Mouse (Mus musculus): Measurements from ENCODE around the gene Acsl6. TPM values are rescaled to one million over a fixed set of nuclear protein-coding genes. Genes with fewer than 3 reads are reported as not detected.

Gene Acsl6
- 24.7 and 26.7 TPM in 2 replicates for polyA plus RNA-seq (2015; fragmentation: Nextera tagmentation; extraction: Ambion mirVana)

DNA sequence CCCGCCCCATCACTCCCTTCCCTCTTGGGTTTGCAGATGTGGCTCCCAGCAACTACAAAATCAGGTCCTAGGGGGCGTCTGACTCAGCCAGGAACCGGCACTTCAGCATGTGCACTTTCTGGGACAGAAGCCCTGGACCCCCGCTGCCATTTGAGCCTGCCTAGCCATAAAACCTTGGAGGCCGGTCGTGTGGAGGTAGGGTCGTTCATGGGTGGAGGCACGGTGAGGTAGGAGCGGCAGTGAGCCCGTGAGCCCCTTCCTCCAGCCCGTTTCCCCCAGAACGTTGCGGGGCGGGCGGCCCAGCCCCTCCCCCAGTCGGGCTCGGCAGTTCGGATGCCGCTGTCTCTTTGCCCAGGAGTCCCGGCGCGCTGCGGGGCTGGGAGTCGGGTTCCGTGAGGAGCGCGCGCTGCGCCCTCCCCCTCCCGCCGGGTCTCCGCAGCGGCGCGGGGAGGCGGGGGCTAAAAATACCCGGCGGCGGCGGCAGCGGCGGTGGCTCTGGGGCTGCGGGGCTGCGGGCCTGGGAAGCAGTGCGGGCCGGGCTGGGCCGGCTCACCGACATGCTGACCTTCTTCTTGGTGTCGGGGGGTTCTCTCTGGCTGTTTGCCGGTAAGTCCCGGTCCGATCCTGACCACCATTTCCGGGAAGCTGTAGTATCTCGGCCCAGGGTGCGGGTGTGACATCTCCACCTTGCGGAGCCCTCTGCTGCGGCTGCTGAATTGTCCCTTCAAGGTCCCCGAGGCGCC, at the start of gene Acsl6:
TSS of gene Acsl6 (plus strand) at position 71 of the 743 bp plus-strand sequence.
- peak; percentile 81 for ATAC-seq
- Histone ChIP-seq H3K27me3 (no peaks in the 10 kb centered on the region), H3K36me3 (ENCODE audit: poor library complexity, severe bottlenecking) (no peaks in the 10 kb centered on the region), H3K4me2 (peak within 1 kb of the TSS; percentile 82), H3K9me3 (replicated peaks) (no peaks in the 10 kb centered on the region), H3K4me3 (peak within 1 kb of the TSS; percentile 73), H3K27ac (peak within 1 kb of the TSS; percentile 84), H3K9ac (peak within 1 kb of the TSS; percentile 90), H3K4me1 (peaks cover 34% of the 10 kb centered on the region)
- under 1% methylated on average over 53 of the region's 59 CpGs for WGBS

DNA sequence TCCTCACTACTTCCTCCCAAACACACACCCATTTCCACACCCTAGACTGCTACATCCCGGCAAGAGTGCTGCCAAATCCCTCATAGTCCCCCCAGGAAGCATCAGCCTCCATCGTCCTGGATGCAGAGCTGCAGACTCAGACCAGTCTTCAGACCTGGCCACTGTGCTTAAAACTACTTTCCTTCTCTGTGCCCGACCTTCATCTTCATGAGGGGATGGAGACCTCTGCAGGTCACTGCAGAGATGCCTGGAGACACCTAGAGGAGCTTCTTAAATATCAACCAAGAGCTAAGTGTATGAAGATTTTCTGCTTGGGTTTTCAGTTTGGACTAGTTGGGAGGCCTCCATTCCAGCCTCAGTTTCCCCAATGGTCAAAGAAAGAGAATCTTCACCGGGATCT, 49.5 kb upstream of the Acsl6 start:
- 62% methylated on average over 4 of the region's 4 CpGs for WGBS
- H3K9me3 ChIP-seq (replicated peaks) = no peaks in the 10 kb centered on the region
- H3K4me2 ChIP-seq = no peak overlapping the region
- no peak overlapping the region for H3K4me3 ChIP-seq
- ATAC-seq = no peak
- H3K27me3 ChIP-seq = no peaks in the 10 kb centered on the region
- no peaks in the 10 kb centered on the region for H3K36me3 ChIP-seq (ENCODE audit: poor library complexity, severe bottlenecking)
- no peaks in the 10 kb centered on the region for H3K4me1 ChIP-seq
- no peak overlapping the region for H3K9ac ChIP-seq
- no peak overlapping the region for H3K27ac ChIP-seq

DNA sequence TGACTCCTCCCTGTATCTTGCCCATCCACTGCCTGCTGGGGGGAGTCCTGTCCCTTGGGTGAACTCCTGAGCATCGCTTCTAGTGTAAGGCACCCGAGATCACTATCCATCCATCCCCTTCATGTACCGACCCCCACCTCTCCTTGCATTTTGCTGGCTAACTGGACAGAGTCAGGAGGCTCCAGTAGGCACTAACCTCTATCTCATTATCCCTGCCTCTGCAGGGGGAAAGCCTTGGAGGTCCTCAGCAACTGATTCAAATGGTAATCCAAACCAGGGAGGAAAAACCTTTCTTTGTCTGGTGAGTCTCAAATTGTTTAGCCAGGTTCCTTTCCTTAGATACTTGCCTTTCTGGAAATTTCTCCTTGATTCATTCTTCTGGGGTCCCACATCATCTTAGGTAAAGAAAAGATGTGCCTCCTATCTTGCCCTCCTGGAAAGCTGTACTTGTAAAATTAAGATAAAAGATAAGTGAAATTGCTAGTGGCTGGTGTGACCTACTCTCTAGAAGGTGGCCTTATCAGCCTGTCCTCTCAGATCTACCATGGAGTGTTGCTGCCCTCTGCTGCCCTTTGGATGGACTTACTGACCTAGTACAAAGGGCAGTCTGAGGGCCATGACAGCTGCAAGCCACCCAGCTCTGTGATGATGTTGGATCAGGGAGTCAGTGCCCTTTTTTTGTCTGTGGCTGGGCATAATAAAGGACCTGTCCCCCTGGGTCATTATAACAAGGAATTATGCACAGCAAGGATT, 46.8 kb upstream of the Acsl6 start:
- no peak for ATAC-seq

DNA sequence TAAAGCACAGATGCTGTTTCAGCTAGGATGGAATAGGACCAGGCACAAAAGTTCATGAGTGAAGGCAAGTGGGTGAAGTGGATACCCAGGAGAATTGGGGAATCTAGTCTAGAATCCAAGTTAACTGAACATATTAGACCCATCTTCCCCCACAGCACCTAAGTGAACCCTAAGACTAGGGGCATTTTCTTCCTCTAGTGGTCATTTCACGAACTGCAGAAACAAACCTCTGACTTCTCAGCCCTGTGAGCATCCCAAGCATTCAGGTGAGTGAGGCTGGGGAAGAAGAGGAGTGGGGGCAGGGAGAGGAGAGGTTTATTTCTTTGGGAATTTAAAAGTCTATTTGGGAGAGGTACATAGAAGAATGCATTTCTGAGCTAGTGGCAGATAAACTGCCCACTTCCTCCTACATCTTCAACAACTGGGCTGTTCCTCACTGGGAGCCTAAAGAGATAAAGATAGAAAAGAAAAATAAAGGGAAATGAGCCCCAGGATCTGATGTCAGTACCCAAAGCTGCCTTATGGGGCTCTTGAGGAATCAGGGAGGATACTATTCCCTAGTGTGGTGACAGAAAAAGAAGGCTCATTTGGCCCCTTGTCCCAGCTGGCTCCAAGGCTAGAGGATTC, 40.1 kb upstream of the Acsl6 start:
- no peaks in the 10 kb centered on the region for H3K36me3 ChIP-seq (ENCODE audit: poor library complexity, severe bottlenecking)
- 21% methylated on average over 1 of the region's 1 CpGs for WGBS
- no peak overlapping the region for H3K4me2 ChIP-seq
- H3K27ac ChIP-seq = no peak overlapping the region
- H3K9me3 ChIP-seq (replicated peaks) = no peaks in the 10 kb centered on the region
- H3K9ac ChIP-seq = no peak overlapping the region
- no peak for ATAC-seq
- no peaks in the 10 kb centered on the region for H3K27me3 ChIP-seq
- no peaks in the 10 kb centered on the region for H3K4me1 ChIP-seq
- H3K4me3 ChIP-seq = no peak overlapping the region

More for the DNA sequence above, 46.8 kb upstream of the Acsl6 start:
- no peak overlapping the region for H3K9ac ChIP-seq
- H3K4me1 ChIP-seq = no peaks in the 10 kb centered on the region
- H3K27ac ChIP-seq = no peak overlapping the region
- 33% methylated on average over 3 of the region's 3 CpGs for WGBS
- H3K4me2 ChIP-seq = no peak overlapping the region
- no peaks in the 10 kb centered on the region for H3K36me3 ChIP-seq (ENCODE audit: poor library complexity, severe bottlenecking)
- H3K27me3 ChIP-seq = no peaks in the 10 kb centered on the region
- H3K9me3 ChIP-seq (replicated peaks) = no peaks in the 10 kb centered on the region
- H3K4me3 ChIP-seq = no peak overlapping the region

DNA sequence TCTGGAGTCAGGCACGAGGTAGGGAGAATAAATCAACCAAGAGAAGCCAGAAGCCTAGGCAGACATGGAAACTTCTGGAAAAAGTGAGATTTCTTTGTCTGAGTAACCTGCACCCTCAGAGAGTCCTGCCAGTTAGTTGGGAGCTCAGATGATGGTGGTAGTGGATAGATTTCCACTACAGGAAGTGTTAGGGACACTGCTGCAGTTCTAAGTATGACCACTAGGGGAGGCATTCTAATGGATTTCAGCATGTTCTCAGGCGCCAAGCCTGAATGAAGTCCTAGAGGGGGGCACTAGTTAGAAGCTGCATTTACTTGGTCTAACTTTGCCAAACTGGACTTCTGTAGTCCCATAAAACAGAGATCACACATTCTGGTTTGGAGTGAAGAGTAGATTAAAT, 39.1 kb upstream of the Acsl6 start:
- H3K4me2 ChIP-seq = no peak overlapping the region
- no peaks in the 10 kb centered on the region for H3K27me3 ChIP-seq
- ATAC-seq = no peak
- H3K9ac ChIP-seq = no peak overlapping the region
- no peaks in the 10 kb centered on the region for H3K36me3 ChIP-seq (ENCODE audit: poor library complexity, severe bottlenecking)
- 44% methylated on average over 2 of the region's 2 CpGs for WGBS
- H3K4me1 ChIP-seq = no peaks in the 10 kb centered on the region
- H3K9me3 ChIP-seq (replicated peaks) = no peaks in the 10 kb centered on the region
- H3K4me3 ChIP-seq = no peak overlapping the region
- H3K27ac ChIP-seq = no peak overlapping the region

DNA sequence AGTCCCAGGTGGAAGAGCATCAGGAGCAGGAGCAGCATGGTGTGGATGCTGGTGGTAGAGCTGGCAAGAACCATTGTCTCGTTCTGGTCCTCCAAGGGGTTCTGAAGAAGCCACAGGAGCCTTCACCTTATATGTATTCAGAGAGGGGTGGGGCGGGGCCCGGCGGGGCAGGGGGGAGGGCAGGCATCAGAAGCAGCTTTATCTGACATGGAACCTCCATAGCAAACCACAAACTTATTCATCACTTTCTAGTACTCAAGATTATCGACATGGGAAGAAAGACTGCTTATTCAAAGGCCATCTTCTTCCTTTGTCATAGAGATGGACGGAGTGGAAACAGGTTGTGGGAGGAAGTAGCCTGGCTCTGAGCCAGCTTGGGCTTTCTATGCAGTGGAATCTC, 36.4 kb upstream of the Acsl6 start, which contains the start of gene Il3:
TSS of gene Il3 (minus strand) at position 101 of the 400 bp plus-strand sequence.
- no peaks in the 10 kb centered on the region for H3K4me1 ChIP-seq
- H3K9ac ChIP-seq = no peak within 1 kb of the TSS
- WGBS = 81% methylated on average over 6 of the region's 6 CpGs
- no peak within 1 kb of the TSS for H3K4me3 ChIP-seq
- H3K27ac ChIP-seq = no peak within 1 kb of the TSS
- no peak within 1 kb of the TSS for H3K4me2 ChIP-seq
- no peaks in the 10 kb centered on the region for H3K36me3 ChIP-seq (ENCODE audit: poor library complexity, severe bottlenecking)
- H3K27me3 ChIP-seq = no peaks in the 10 kb centered on the region
- H3K9me3 ChIP-seq (replicated peaks) = no peaks in the 10 kb centered on the region
- no peak for ATAC-seq

DNA sequence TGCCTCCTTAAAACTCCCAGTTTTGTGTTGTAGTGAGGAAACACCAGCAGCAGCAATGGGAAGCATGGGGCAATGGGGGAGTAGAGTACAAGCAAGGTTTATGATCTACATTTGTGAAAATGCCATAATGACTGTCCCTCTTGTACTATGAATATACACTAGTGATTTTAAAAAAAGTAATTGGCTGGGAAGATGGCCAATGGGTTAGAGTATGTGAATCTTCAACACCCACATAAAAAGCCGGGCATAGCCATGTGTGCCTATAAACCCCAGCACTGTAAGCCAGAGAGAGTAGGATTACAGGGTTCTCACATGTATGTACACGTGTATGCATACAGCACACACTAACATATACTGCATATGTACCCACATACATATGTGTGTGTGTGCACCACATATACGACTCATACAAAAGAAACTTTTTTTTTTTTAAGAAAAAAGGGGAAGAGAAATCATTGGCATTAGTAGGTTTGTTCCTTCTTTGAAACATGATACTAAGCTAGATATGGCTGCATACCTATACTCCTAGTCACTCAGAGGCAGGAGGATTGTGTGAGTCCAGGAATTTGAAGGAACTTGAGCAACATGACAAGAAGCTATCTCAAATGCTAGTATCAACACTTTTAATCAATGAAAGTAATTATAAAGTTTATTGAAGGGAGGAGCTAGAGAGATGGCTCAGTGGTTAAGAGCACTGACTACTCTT, 34.3 kb upstream of the Acsl6 start:
- no peaks in the 10 kb centered on the region for H3K4me1 ChIP-seq
- no peak overlapping the region for H3K9ac ChIP-seq
- H3K4me3 ChIP-seq = no peak overlapping the region
- H3K27me3 ChIP-seq = no peaks in the 10 kb centered on the region
- no peak overlapping the region for H3K4me2 ChIP-seq
- H3K36me3 ChIP-seq (ENCODE audit: poor library complexity, severe bottlenecking) = no peaks in the 10 kb centered on the region
- H3K9me3 ChIP-seq (replicated peaks) = no peaks in the 10 kb centered on the region
- WGBS = 86% methylated on average over 3 of the region's 3 CpGs
- no peak overlapping the region for H3K27ac ChIP-seq
- ATAC-seq = no peak

DNA sequence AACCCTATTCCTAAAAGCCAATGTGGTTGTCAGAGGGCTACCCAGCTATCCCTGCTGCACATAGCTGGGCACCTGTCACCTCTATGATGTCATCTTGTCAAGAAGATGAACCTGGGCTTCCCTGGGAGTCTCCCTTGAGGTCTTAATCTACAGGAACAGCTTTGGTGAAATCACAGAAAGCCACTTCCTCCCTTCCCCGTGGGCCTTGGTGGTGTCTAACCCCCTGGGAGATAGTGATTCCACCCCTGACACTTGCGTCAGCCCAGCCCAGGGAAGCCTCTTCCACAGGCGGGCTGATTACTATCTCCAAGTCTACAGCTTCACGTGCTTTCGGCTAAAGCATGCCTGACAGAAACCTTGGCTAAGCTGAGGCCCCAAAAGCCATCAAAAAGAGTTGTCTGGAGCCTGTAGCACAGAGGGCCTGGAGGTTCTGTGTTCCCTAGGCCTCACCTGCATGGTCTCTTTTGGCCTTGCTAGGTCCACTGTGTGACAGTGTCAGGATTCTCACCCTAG, 32.1 kb upstream of the Acsl6 start:
- ATAC-seq = no peak
- H3K27me3 ChIP-seq = no peaks in the 10 kb centered on the region
- H3K9me3 ChIP-seq (replicated peaks) = no peaks in the 10 kb centered on the region
- H3K4me2 ChIP-seq = no peak overlapping the region
- no peaks in the 10 kb centered on the region for H3K36me3 ChIP-seq (ENCODE audit: poor library complexity, severe bottlenecking)
- no peak overlapping the region for H3K9ac ChIP-seq
- no peak overlapping the region for H3K4me3 ChIP-seq
- H3K27ac ChIP-seq = no peak overlapping the region
- WGBS = 86% methylated on average over 5 of the region's 5 CpGs
- H3K4me1 ChIP-seq = no peaks in the 10 kb centered on the region

DNA sequence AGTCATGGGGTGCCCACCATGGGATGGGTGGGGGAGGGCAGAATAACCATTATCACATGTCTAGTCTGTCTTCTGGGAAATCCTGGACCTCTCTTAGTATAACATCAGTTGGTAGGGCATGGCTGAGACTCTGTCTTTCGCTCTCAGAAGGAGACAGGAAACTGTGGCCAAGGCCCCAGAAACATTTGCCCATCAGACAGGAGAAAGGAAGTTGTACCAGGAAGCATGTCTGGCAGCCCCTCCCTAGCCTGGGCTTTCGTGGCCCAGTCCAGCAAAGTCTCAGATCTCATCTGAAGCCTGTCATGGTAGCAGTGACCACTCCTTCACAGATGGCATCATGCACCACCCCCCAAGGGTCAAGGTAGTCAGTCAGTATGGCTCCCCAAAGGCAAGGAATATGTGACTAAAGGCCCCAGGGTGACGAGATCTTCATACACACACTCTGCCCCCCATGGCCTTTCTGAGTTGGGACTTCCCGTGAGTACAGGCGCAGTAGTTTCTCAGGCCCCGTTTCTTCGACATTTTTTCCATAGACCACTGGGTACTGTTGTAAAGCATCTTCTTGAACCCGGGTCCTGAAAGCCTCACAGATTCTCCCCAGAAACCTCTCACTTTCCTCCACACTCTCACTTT, 15.7 kb upstream of the Acsl6 start:
- Histone ChIP-seq H3K36me3 (ENCODE audit: poor library complexity, severe bottlenecking) (no peaks in the 10 kb centered on the region), H3K27me3 (no peaks in the 10 kb centered on the region), H3K27ac (no peak overlapping the region), H3K9ac (no peak overlapping the region), H3K9me3 (replicated peaks) (no peaks in the 10 kb centered on the region), H3K4me1 (no peaks in the 10 kb centered on the region), H3K4me3 (no peak overlapping the region), H3K4me2 (no peak overlapping the region)
- no peak for ATAC-seq
- WGBS = 85% methylated on average over 8 of the region's 8 CpGs

DNA sequence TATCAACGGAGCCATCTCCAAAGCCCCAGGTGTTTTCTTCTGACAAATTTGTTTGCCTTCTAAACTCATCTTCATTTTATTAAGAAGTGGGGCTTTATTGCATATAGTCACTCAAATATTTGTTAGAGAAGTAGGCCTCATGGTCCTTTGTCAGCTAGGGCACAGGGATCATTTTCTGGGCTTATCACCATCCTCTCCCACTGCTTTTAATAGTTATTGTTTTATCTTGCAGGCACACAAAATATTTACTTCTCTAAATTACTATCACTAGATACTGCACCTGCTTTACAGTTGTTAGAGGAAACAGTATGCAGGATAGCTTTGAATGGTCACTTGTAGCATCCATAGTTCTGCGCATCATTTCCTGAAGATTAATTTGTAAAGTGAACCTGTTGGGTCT, 11.4 kb upstream of the Acsl6 start:
- Histone ChIP-seq H3K36me3 (ENCODE audit: poor library complexity, severe bottlenecking) (no peaks in the 10 kb centered on the region), H3K4me1 (no peaks in the 10 kb centered on the region), H3K9ac (no peak overlapping the region), H3K4me2 (no peak overlapping the region), H3K4me3 (no peak overlapping the region), H3K9me3 (replicated peaks) (peaks cover 1% of the 10 kb centered on the region; the same call in 1 of the 2 replicates), H3K27ac (no peak overlapping the region), H3K27me3 (no peaks in the 10 kb centered on the region)
- no peak for ATAC-seq
- 94% methylated on average over 2 of the region's 2 CpGs for WGBS

DNA sequence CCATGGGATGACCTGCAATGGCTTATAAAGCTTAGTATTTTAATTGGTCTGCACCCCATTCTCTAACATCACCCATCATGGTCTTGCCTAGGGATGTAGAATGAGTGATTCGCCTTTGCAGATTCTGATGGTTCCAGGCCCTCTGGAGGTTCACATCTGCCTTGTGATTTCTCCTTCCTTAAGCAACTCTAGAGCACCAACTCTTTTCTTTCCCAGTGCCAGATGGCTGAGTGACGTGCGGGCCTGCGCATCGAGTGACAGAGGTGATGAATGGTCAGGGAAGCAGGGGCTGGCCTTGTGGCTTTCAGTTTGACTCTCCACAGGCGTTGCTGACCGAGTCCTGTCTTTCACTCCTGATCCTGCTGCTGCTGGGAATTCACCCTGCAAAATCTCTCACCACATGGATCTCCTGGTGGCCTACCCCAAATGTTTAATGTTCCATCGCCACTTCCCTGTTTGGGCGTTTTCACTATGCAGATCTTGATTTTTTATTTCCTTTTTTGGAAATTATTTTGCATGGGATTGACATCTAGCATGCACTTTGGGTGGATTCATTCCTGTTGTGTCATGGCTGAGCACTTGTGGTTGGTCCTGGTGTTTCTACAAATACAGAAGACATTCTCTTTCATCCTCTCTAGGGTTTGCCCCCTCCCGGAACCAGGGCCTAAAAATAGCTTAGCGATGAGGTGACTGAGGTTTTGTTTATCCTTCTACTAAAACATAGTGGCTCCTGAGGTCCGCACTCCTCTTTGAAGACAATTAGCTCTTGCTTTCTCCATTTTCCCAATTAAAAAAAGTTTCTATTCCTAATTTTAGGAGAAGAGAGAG, 9.4 kb upstream of the Acsl6 start:
- H3K27ac ChIP-seq = no peak overlapping the region
- H3K27me3 ChIP-seq = no peaks in the 10 kb centered on the region
- WGBS = 83% methylated on average over 12 of the region's 12 CpGs
- no peak overlapping the region for H3K4me2 ChIP-seq
- H3K9me3 ChIP-seq (replicated peaks) = peaks cover 4% of the 10 kb centered on the region; the same call in 1 of the 2 replicates
- H3K9ac ChIP-seq = no peak overlapping the region
- no peak overlapping the region for H3K4me3 ChIP-seq
- H3K36me3 ChIP-seq (ENCODE audit: poor library complexity, severe bottlenecking) = no peaks in the 10 kb centered on the region
- H3K4me1 ChIP-seq = no peaks in the 10 kb centered on the region
- ATAC-seq = no peak
